Mouse (Mus musculus): ENCODE data around the gene Fgg.

- TF ChIP-seq CTCF (IDR thresholded peaks at IDR 0.05; ENCODE audit: borderline replicate concordance, insufficient read depth, low read length), result no peak
- no peak for TF ChIP-seq POLR2A (IDR thresholded peaks at IDR 0.05; ENCODE audit: low read depth, low read length)
Observed at GRCm38 (mm10) chr3:83025036-83025435, 17.5 kb downstream of the Fgg start.
